Mouse (Mus musculus) bone marrow macrophage, adult 2 months (primary cell): ENCODE data around the gene Krt81. TPM values are rescaled to one million over a fixed set of nuclear protein-coding genes. Genes with fewer than 3 reads are reported as not detected.

ENCODE experiments used
- H3K27ac ChIP-seq: 2 replicates; pipeline ENCODE4 v1.5.1; 2012; ENCODE audit warnings: low read depth, low read length; ENCODE audit not compliant: insufficient read depth
- H3K4me1 ChIP-seq: 2 replicates; pipeline ENCODE4 v1.6.1; 2012; ENCODE audit warnings: low read length; ENCODE audit not compliant: control insufficient read depth, insufficient read depth
- H3K4me3 ChIP-seq: 2 replicates; pipeline ENCODE4 v1.5.1; 2012; ENCODE audit warnings: mild to moderate bottlenecking, low read length, moderate library complexity; ENCODE audit not compliant: insufficient read depth
- CTCF ChIP-seq: IDR thresholded peaks from 2 replicates; pipeline ENCODE4 v1.5.1; 2012; ENCODE audit warnings: low read depth, mild to moderate bottlenecking, low read length, moderate library complexity
- POLR2A ChIP-seq: IDR thresholded peaks from 2 replicates; pipeline ENCODE4 v1.6.1; 2012; ENCODE audit warnings: mild to moderate bottlenecking, low read depth, low read length, borderline replicate concordance
- polyA plus RNA-seq: library from polyadenylated mRNA; stranded (reverse); fragments of >200 nt; gene quantifications from 2 replicates; pipeline ENCODE4 v1.2.4, GENCODE M21; 2012; ENCODE audit not compliant: missing spikeins, insufficient read depth, insufficient read length

Krt81 gene
- polyA plus RNA-seq, 1 experiment: not detected

GRCm38 (mm10) chr15:101414807-101415565 lies 48.6 kb downstream of the Krt81 start:
- H3K4me3 ChIP-seq: no peak overlapping the region
- H3K4me1 ChIP-seq: no peaks in the 10 kb centered on the region
- no peak for TF ChIP-seq POLR2A
- no peak for TF ChIP-seq CTCF
- no peak overlapping the region for H3K27ac ChIP-seq

GRCm38 (mm10) chr15:101413916-101414635 lies 49.5 kb downstream of the Krt81 start:
- H3K4me3 ChIP-seq: no peak overlapping the region
- no peak overlapping the region for H3K27ac ChIP-seq
- no peaks in the 10 kb centered on the region for H3K4me1 ChIP-seq
- TF ChIP-seq CTCF (no peak), POLR2A (no peak)

- TF ChIP-seq POLR2A: no peak
- no peak overlapping the region for H3K27ac ChIP-seq
Observed at GRCm38 (mm10) chr15:101412188-101412587, 51.4 kb downstream of the Krt81 start.

GRCm38 (mm10) chr15:101410775-101411174 lies 52.8 kb downstream of the Krt81 start, which contains the start of gene Krt7:
Krt7 (plus strand) TSS chr15:101411043.
- Histone ChIP-seq H3K4me1 (no peaks in the 10 kb centered on the region), H3K4me3 (no peak within 1 kb of the TSS), H3K27ac (no peak within 1 kb of the TSS)

More at GRCm38 (mm10) chr15:101412188-101412587, 51.4 kb downstream of the Krt81 start:
- no peak overlapping the region for H3K4me3 ChIP-seq
- H3K4me1 ChIP-seq: no peaks in the 10 kb centered on the region

More at GRCm38 (mm10) chr15:101410775-101411174, 52.8 kb downstream of the Krt81 start, which contains the start of gene Krt7:
- TF ChIP-seq POLR2A (no peak), CTCF (no peak)

Other genes starting within 250 kb of the Krt81 start
- 0.40 TPM in 1 of 2 replicates, not detected in the other for gene Grasp, start 239.6 kb downstream of the Krt81 start, polyA plus RNA-seq
- 8.8 and 8.9 TPM in 2 replicates for gene Nr4a1, start 209.5 kb downstream of the Krt81 start, polyA plus RNA-seq
- 36.4 and 39.1 TPM in 2 replicates for gene Atg101, start 179.5 kb downstream of the Krt81 start, polyA plus RNA-seq
- gene 6030408B16Rik, start 170.5 kb downstream of the Krt81 start, polyA plus RNA-seq: not detected in 2 replicates
- gene Krt80, start 93.6 kb downstream of the Krt81 start, polyA plus RNA-seq: 14.8 and 15.6 TPM in 2 replicates
- gene Krt7, start 52.7 kb downstream of the Krt81 start, polyA plus RNA-seq: 0.48 TPM in 1 of 2 replicates, not detected in the other
- gene Krt87, start 24.9 kb downstream of the Krt81 start, polyA plus RNA-seq: not detected in 2 replicates
- not detected in 2 replicates for gene Krt88, start 16.0 kb downstream of the Krt81 start, polyA plus RNA-seq
- gene Krt86, start 9.7 kb upstream of the Krt81 start, polyA plus RNA-seq: not detected in 2 replicates
- gene Krt83, start 27.8 kb upstream of the Krt81 start, polyA plus RNA-seq: not detected in 2 replicates
- gene Gm49425, start 53.5 kb upstream of the Krt81 start, polyA plus RNA-seq: not detected in 2 replicates
- not detected in 2 replicates for gene Krt84, start 69.1 kb upstream of the Krt81 start, polyA plus RNA-seq
- gene Krt82, start 86.9 kb upstream of the Krt81 start, polyA plus RNA-seq: not detected in 2 replicates
- gene Krt90, start 99.2 kb upstream of the Krt81 start, polyA plus RNA-seq: not detected in 2 replicates
- gene Krt75, start 110.2 kb upstream of the Krt81 start, polyA plus RNA-seq: not detected in 2 replicates
- not detected in 2 replicates for gene Gm5414, start 164.4 kb upstream of the Krt81 start, polyA plus RNA-seq
- not detected in 2 replicates for gene Gm5478, start 183.6 kb upstream of the Krt81 start, polyA plus RNA-seq
- gene Krt6b, start 216.5 kb upstream of the Krt81 start, polyA plus RNA-seq: not detected in 2 replicates
- gene Krt6a, start 230.6 kb upstream of the Krt81 start, polyA plus RNA-seq: not detected in 2 replicates
- gene Krt5, start 249.1 kb upstream of the Krt81 start, polyA plus RNA-seq: 0.36 TPM in 1 of 2 replicates, not detected in the other